Mouse (Mus musculus) lung, embryonic 14.5 days (tissue): Measurements from ENCODE around the gene Ncam1. TPM values are rescaled to one million over a fixed set of nuclear protein-coding genes. Genes with fewer than 3 reads are reported as not detected.

Experiments used
- ATAC-seq: fragments of 200-750 bp; cut with Nextera tagmentation; 2 replicates; pipeline ENCODE4 v1.8.0; 2017; ENCODE audit warnings: mild to moderate bottlenecking, moderate TSS enrichment, moderate library complexity; ENCODE audit not compliant: insufficient read depth
- DNase-seq: peaks from one replicate; pipeline ENCODE4 v3.0.0-alpha.2; 2015
- H3K27ac ChIP-seq: fragments of 300-500 bp; sonication (generic); 2 replicates; pipeline ENCODE4 v1.5.1; 2014; ENCODE audit warnings: low read depth, mild to moderate bottlenecking, moderate library complexity
- H3K27me3 ChIP-seq: fragments of 300-500 bp; sonication (generic); 2 replicates; pipeline ENCODE4 v1.6.1; 2014; ENCODE audit warnings: low read length, control low read depth; ENCODE audit not compliant: insufficient read depth
- H3K36me3 ChIP-seq: fragments of 300-500 bp; sonication (generic); 2 replicates; pipeline ENCODE4 v1.6.1; 2014; ENCODE audit warnings: control low read depth; ENCODE audit not compliant: insufficient read depth
- H3K4me1 ChIP-seq: fragments of 300-500 bp; sonication (generic); 2 replicates; pipeline ENCODE4 v1.6.1; 2014; ENCODE audit warnings: antibody characterized with exemption, control low read depth; ENCODE audit not compliant: insufficient read depth
- H3K4me2 ChIP-seq: fragments of 300-500 bp; sonication (generic); 2 replicates; pipeline ENCODE4 v1.6.1; 2014; ENCODE audit warnings: mild to moderate bottlenecking
- H3K4me3 ChIP-seq: fragments of 300-500 bp; sonication (generic); 2 replicates; pipeline ENCODE4 v1.5.1; 2014; ENCODE audit warnings: low read depth, low read length
- H3K9ac ChIP-seq: fragments of 300-500 bp; sonication (generic); 2 replicates; pipeline ENCODE4 v1.6.1; 2014
- H3K9me3 ChIP-seq: fragments of 300-500 bp; sonication (generic); 2 replicates; pipeline ENCODE4 v1.6.1; 2016; ENCODE audit warnings: low read depth, low read length, control low read depth
- CTCF ChIP-seq: IDR thresholded peaks from 2 replicates; pipeline ENCODE4 v1.5.1; 2016; ENCODE audit warnings: antibody characterized with exemption, low read depth
- WGBS: fragments of 180-500 bp; shearing (Covaris S2); extraction: QIAGEN DNeasy Blood & Tissue Kit; methylation state at CpG from one replicate; pipeline ENCODE4 v1.1.7; 2014; 5-methylcytosine and 5-hydroxymethylcytosine counted together
- polyA plus RNA-seq: library from polyadenylated mRNA; unstranded; fragments of >200 nt; fragmentation: Nextera tagmentation; extraction: Ambion mirVana; gene quantifications from 2 replicates; pipeline ENCODE4 v1.2.1, GENCODE M21; 2014

Ncam1 gene
- polyA plus RNA-seq, 1 experiment from 2014 or later, result 19.6 TPM

GRCm38 (mm10) chr9:49737166-49737565, 61.6 kb downstream of the Ncam1 start:
- Histone ChIP-seq H3K4me1 (no peaks in the 10 kb centered on the region), H3K27ac (no peak overlapping the region), H3K36me3 (no peaks in the 10 kb centered on the region), H3K9ac (no peak overlapping the region), H3K4me2 (no peak overlapping the region), H3K9me3 (no peaks in the 10 kb centered on the region), H3K4me3 (no peak overlapping the region), H3K27me3 (no peaks in the 10 kb centered on the region)
- DNase-seq, result no peak
- WGBS, result 85% methylated on average over 6 of the region's 6 CpGs
- TF ChIP-seq CTCF, result no peak
- ATAC-seq, result no peak

- 81% methylated on average over 7 of the region's 7 CpGs for WGBS
- no peak overlapping the region for H3K4me2 ChIP-seq
- no peaks in the 10 kb centered on the region for H3K36me3 ChIP-seq
- DNase-seq (no peak), ATAC-seq (no peak)
- no peak overlapping the region for H3K4me3 ChIP-seq
- TF ChIP-seq CTCF, result no peak
- H3K9ac ChIP-seq, result no peak overlapping the region
- H3K27ac ChIP-seq, result no peak overlapping the region
- H3K27me3 ChIP-seq, result no peaks in the 10 kb centered on the region
- no peaks in the 10 kb centered on the region for H3K9me3 ChIP-seq
- no peaks in the 10 kb centered on the region for H3K4me1 ChIP-seq
These were observed 64.2 kb downstream of the Ncam1 start for GRCm38 (mm10) chr9:49734348-49735007.

DNA sequence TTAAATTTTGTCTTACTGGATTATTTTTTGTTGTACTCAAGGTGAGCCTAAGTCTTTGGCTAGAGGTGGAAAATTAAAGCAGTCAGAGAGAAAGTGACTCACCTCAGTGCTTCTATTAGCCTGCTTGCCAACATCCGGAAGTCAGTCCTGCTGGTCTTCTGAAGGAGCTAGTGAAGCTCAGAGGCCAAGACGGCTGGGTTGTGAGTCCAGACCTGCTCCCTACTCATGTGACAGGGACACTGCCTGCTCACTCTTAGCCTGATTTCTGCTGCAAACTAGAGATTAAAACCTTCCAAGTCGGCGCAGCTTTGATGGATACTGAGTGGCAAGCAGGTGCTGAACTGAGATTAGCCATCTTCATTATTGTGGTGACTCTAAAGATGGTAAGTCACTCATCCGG, 65.0 kb downstream of the Ncam1 start:
- H3K9ac ChIP-seq, result no peak overlapping the region
- DNase-seq (no peak), ATAC-seq (no peak)
- no peaks in the 10 kb centered on the region for H3K27me3 ChIP-seq
- no peaks in the 10 kb centered on the region for H3K4me1 ChIP-seq
- no peak overlapping the region for H3K4me3 ChIP-seq
- H3K9me3 ChIP-seq, result no peaks in the 10 kb centered on the region
- WGBS, result 82% methylated on average over 5 of the region's 5 CpGs
- H3K36me3 ChIP-seq, result no peaks in the 10 kb centered on the region
- H3K27ac ChIP-seq, result no peak overlapping the region
- TF ChIP-seq CTCF, result no peak
- no peak overlapping the region for H3K4me2 ChIP-seq

GRCm38 (mm10) chr9:49729479-49729878, 69.2 kb downstream of the Ncam1 start:
- Histone ChIP-seq H3K9me3 (no peaks in the 10 kb centered on the region), H3K4me3 (no peak overlapping the region), H3K36me3 (no peaks in the 10 kb centered on the region), H3K4me1 (no peaks in the 10 kb centered on the region), H3K27ac (no peak overlapping the region), H3K4me2 (no peak overlapping the region), H3K9ac (no peak overlapping the region), H3K27me3 (no peaks in the 10 kb centered on the region)
- 38% methylated on average over 3 of the region's 3 CpGs for WGBS
- ATAC-seq (no peak), DNase-seq (no peak)
- TF ChIP-seq CTCF, result no peak

DNA sequence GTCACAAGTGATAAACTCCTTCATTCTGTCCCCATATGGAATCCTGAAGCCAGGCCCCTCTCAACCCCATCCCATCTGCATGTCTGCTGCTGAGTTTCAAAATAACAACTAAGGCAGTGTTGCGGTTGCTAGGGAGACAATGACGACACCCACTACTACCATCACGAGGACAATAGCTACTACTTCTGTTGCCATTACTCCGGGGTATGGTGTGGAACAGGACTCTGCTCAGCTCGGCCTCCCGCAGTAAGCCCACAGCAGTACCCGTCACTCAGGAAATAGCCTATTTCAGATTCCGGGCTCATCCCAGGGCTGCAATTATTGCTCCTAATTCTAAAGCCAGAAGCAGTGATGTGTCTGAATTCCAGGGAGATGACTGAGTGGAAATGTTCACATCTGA, 70.5 kb downstream of the Ncam1 start:
- 77% methylated on average over 8 of the region's 8 CpGs for WGBS
- Histone ChIP-seq H3K9me3 (no peaks in the 10 kb centered on the region), H3K36me3 (no peaks in the 10 kb centered on the region), H3K27me3 (no peaks in the 10 kb centered on the region), H3K9ac (no peak overlapping the region), H3K4me3 (no peak overlapping the region), H3K4me1 (no peaks in the 10 kb centered on the region), H3K4me2 (no peak overlapping the region), H3K27ac (no peak overlapping the region)
- TF ChIP-seq CTCF, result no peak
- ATAC-seq (no peak), DNase-seq (no peak)

GRCm38 (mm10) chr9:49722765-49723164, 76.0 kb downstream of the Ncam1 start:
- Histone ChIP-seq H3K27ac (no peak overlapping the region), H3K36me3 (no peaks in the 10 kb centered on the region), H3K4me2 (no peak overlapping the region), H3K9ac (no peak overlapping the region), H3K4me1 (no peaks in the 10 kb centered on the region), H3K9me3 (no peaks in the 10 kb centered on the region), H3K4me3 (no peak overlapping the region), H3K27me3 (no peaks in the 10 kb centered on the region)
- WGBS, result 83% methylated on average over 5 of the region's 5 CpGs
- no peak for TF ChIP-seq CTCF
- DNase-seq (no peak), ATAC-seq (no peak)

GRCm38 (mm10) chr9:49715121-49715520, 83.6 kb downstream of the Ncam1 start:
- H3K27me3 ChIP-seq, result no peaks in the 10 kb centered on the region
- no peak overlapping the region for H3K4me3 ChIP-seq
- ATAC-seq (no peak), DNase-seq (no peak)
- H3K9me3 ChIP-seq, result no peaks in the 10 kb centered on the region
- no peak overlapping the region for H3K4me2 ChIP-seq
- H3K36me3 ChIP-seq, result no peaks in the 10 kb centered on the region
- H3K9ac ChIP-seq, result no peak overlapping the region
- no peaks in the 10 kb centered on the region for H3K4me1 ChIP-seq
- TF ChIP-seq CTCF, result 0 out of 2 replicates have a peak, but pooled peaks have one; percentile 4
- H3K27ac ChIP-seq, result no peak overlapping the region

DNA sequence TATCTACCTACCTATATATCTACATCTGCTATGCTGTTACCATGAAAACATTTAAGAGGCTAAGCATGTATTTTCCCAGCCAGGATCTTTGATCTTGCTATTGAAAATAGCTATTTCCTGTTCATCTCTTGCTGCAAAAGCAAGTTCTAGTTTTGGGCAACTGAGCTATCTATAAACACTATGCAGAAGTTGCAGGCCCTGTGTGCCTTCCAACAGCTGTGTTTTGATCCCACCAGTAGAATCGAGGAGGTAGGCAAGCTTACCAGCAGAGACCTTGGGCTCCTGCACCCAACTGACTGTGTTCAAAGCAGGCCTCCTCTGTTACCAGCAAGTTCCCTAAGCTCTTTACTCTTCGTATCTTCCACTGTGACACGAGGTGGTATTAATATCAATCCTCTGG, 84.6 kb downstream of the Ncam1 start:
- H3K9ac ChIP-seq, result no peak overlapping the region
- H3K4me1 ChIP-seq, result no peaks in the 10 kb centered on the region
- TF ChIP-seq CTCF, result no peak
- ATAC-seq (no peak), DNase-seq (no peak)
- no peaks in the 10 kb centered on the region for H3K9me3 ChIP-seq
- 73% methylated on average over 3 of the region's 3 CpGs for WGBS
- no peaks in the 10 kb centered on the region for H3K36me3 ChIP-seq
- H3K27me3 ChIP-seq, result no peaks in the 10 kb centered on the region
- H3K27ac ChIP-seq, result no peak overlapping the region
- no peak overlapping the region for H3K4me3 ChIP-seq
- H3K4me2 ChIP-seq, result no peak overlapping the region
